Comparison of ENCODE assay signal across 16 mouse cellular contexts in genomic region chr3:153836316-153836715, GRCm38 (mm10). TPM values are rescaled to one million over a fixed set of nuclear protein-coding genes. Genes with fewer than 3 reads are reported as not detected.
DNase-seq lines count a peak whose midpoint lies in the region; ATAC-seq lines count a peak whose summit lies in the region.
"Had no signal": no experiment of that assay in that cellular context is flagged by ENCODE, and none has a peak within 500 bp of the region (broad histone marks: within the 10 kb centered on the region; RNA-seq: fewer than 3 reads in every experiment).

No protein-coding gene starts in this region.

- ATAC-seq in heart, embryonic 11.5 days (replicated peaks; ENCODE audit: insufficient number of reproducible peaks, low FRiP score, low TSS enrichment): no peak
- ATAC-seq in liver, embryonic 11.5 days (replicated peaks; ENCODE audit: low FRiP score): no peak
- ATAC-seq: activated CD4-positive, CD25-positive, alpha-beta regulatory T cell, adult 4 months had no signal

- DNase-seq in heart, adult 11 months: peak; percentile 54
- DNase-seq in liver, embryonic 11.5 days (ENCODE audit: low spot score): peak; percentile 6
- DNase-seq in liver: no peak
- DNase-seq in lung, postnatal 10 days: no peak

- H3K9me3 ChIP-seq in heart, embryonic 11.5 days (replicated peaks; ENCODE audit: control insufficient read depth, low read length): no peaks in the 10 kb centered on the region
- H3K9me3 ChIP-seq in liver, embryonic 11.5 days (ENCODE audit: control insufficient read depth, low read length): no peaks in the 10 kb centered on the region
- H3K9me3 ChIP-seq: embryonic facial prominence, embryonic 10.5 days; embryonic facial prominence, embryonic 12.5 days; forebrain, embryonic 13.5 days; forebrain, embryonic 15.5 days had no signal

- 80% methylated on average over 3 of the region's 3 CpGs for WGBS in heart, embryonic 11.5 days (ENCODE audit: insufficient replicate concordance)
- 78% methylated on average over 3 of the region's 3 CpGs for WGBS in liver, embryonic 11.5 days

- H3K4me1 ChIP-seq in heart, embryonic 11.5 days (ENCODE audit: control insufficient read depth, insufficient read depth, low read length): peaks cover 2% of the 10 kb centered on the region; the same call in 1 of the 2 replicates
- H3K4me1 ChIP-seq in liver, embryonic 11.5 days (replicated peaks; ENCODE audit: control insufficient read depth, insufficient read depth, low read length): peaks cover 20% of the 10 kb centered on the region
- H3K4me1 ChIP-seq: forebrain, embryonic 13.5 days; forebrain, embryonic 15.5 days had no signal

- H3K4me3 ChIP-seq in heart, embryonic 11.5 days (ENCODE audit: low read depth, low read length): no peak overlapping the region
- H3K4me3 ChIP-seq in liver, embryonic 11.5 days (ENCODE audit: low read depth, low read length): no peak overlapping the region
- H3K4me3 ChIP-seq: embryonic facial prominence, embryonic 10.5 days; embryonic facial prominence, embryonic 12.5 days; forebrain, embryonic 13.5 days; forebrain, embryonic 15.5 days had no signal

- H3K27ac ChIP-seq in heart, embryonic 11.5 days (ENCODE audit: low read depth, low read length): no peak overlapping the region
- H3K27ac ChIP-seq in liver, embryonic 11.5 days (ENCODE audit: low read depth, low read length): no peak overlapping the region
- H3K27ac ChIP-seq: embryonic facial prominence, embryonic 12.5 days; forebrain, embryonic 13.5 days; forebrain, embryonic 15.5 days had no signal

- no peak overlapping the region for H3K9ac ChIP-seq in heart, embryonic 11.5 days (ENCODE audit: low read depth, low read length)
- no peak overlapping the region for H3K9ac ChIP-seq in liver, embryonic 11.5 days (ENCODE audit: low read depth, low read length)
- H3K9ac ChIP-seq: embryonic facial prominence, embryonic 12.5 days; forebrain, embryonic 13.5 days; forebrain, embryonic 15.5 days had no signal

- no peaks in the 10 kb centered on the region for H3K36me3 ChIP-seq in heart, embryonic 11.5 days (ENCODE audit: control insufficient read depth, insufficient read depth, low read length)
- H3K36me3 ChIP-seq in liver, embryonic 11.5 days (ENCODE audit: control insufficient read depth, insufficient read depth, low read length): no peaks in the 10 kb centered on the region
- H3K36me3 ChIP-seq: embryonic facial prominence, embryonic 10.5 days; embryonic facial prominence, embryonic 12.5 days; forebrain, embryonic 15.5 days; G1E had no signal

- no peaks in the 10 kb centered on the region for H3K27me3 ChIP-seq in heart, embryonic 11.5 days (ENCODE audit: control insufficient read depth, insufficient read depth, low read length)
- H3K27me3 ChIP-seq in liver, embryonic 11.5 days (replicated peaks; ENCODE audit: control insufficient read depth, insufficient read depth, low read length): no peaks in the 10 kb centered on the region
- H3K27me3 ChIP-seq: CH12.LX; embryonic facial prominence, embryonic 12.5 days; forebrain, embryonic 13.5 days; forebrain, embryonic 15.5 days; Patski had no signal

- no peak overlapping the region for H3K4me2 ChIP-seq in heart, embryonic 11.5 days
- no peak overlapping the region for H3K4me2 ChIP-seq in liver, embryonic 11.5 days
- H3K4me2 ChIP-seq: embryonic facial prominence, embryonic 12.5 days; forebrain, embryonic 13.5 days; forebrain, embryonic 15.5 days had no signal

RNA-seq across cellular contexts. Expression of gene Asb17, which starts 7.7 kb away (rescaled TPM):
- 1.4 and 2.7 TPM in 2 replicates for polyA plus RNA-seq in heart, embryonic 11.5 days (2014; fragmentation: Nextera tagmentation; extraction: Ambion mirVana)
- polyA plus RNA-seq in liver, embryonic 11.5 days (2014; fragmentation: Nextera tagmentation; extraction: Ambion mirVana): 8.3 and 9.6 TPM in 2 replicates
- polyA plus RNA-seq: CD4-positive, CD25-positive, alpha-beta regulatory T cell, adult 4 months; cerebellum, adult 2 months; cortical plate, adult 2 months; forebrain, embryonic 13.5 days had no signal

Comparison
In these comparisons a context has a peak if more than half of its experiments do, and no peak if none do; other contexts are left out.
1. DNase-seq: peak in heart, adult 11 months (single experiment) and liver, embryonic 11.5 days (single experiment); none in liver (single experiment) and lung, postnatal 10 days (single experiment).